Mouse (Mus musculus): ENCODE measurements around the gene Eif4enif1. TPM values are rescaled to one million over a fixed set of nuclear protein-coding genes. Genes with fewer than 3 reads are reported as not detected.

Gene Eif4enif1
- total and polyA plus RNA-seq, 3 experiments, result 54.5 to 127 (median 60.8) TPM

GRCm38 (mm10) chr11:3202781-3203441, 719 bp downstream of the Eif4enif1 start:
- Histone ChIP-seq H3K4me3 (replicated peaks in 1 of 3; ENCODE audit: low read depth in 2 of 3, low read length in 2 of 3, poor library complexity in 1 of 3) (peak overlapping the region; percentile 52 to 86 (median 61)), H3K36me3 (replicated peaks in 1 of 2; ENCODE audit: control insufficient read depth in 1 of 2, insufficient read depth in 1 of 2, low read length in 1 of 2) (peaks cover 17 to 32% of the 10 kb centered on the region in 2 experiments), H3K9ac (ENCODE audit: insufficient read depth, low read depth) (peak overlapping the region; percentile 94), H3K4me1 (ENCODE audit: control insufficient read depth in 1 of 2, insufficient read depth in 2 of 2) (peaks cover 6 to 30% of the 10 kb centered on the region in 2 experiments; a peak in 3 of 4 replicates), H3K79me2 (replicated peaks; ENCODE audit: control insufficient read depth, extremely low read depth, insufficient read depth, poor library complexity, severe bottlenecking) (peaks cover 49% of the 10 kb centered on the region), H3K9me3 (replicated peaks; ENCODE audit: low read length) (no peaks in the 10 kb centered on the region), H3K27ac (ENCODE audit: insufficient read depth, low read depth) (peak overlapping the region; percentile 92), H3K27me3 (replicated peaks) (no peaks in the 10 kb centered on the region), H3K4me2 (ENCODE audit: insufficient read depth, low read depth, poor library complexity, severe bottlenecking) (peak overlapping the region; percentile 21; the same call in 1 of the 2 replicates)
- DNase-seq (ENCODE audit: extremely low read depth), result peak; percentile 78
- in situ Hi-C loops (cut with MboI; ENCODE audit: low pct_ligation_motif_present, low pct_unique_long_range_greater_than_20kb, low sequenced_read_pairs) (no loop called here), dilution Hi-C loops (cut with MboI; ENCODE audit: extremely low pct_ligation_motif_present, extremely low pct_unique_long_range_greater_than_20kb, low sequenced_read_pairs) (no loop called here)
- TF ChIP-seq JUN (IDR thresholded peaks at IDR 0.05; ENCODE audit: insufficient read depth, low read depth, low read length) (no peak), CHD1 (IDR thresholded peaks at IDR 0.05; ENCODE audit: low read depth, low read length) (no peak), HCFC1 (IDR thresholded peaks at IDR 0.05; ENCODE audit: low read depth, low read length) (no peak), USF1 (IDR thresholded peaks at IDR 0.05; ENCODE audit: low read depth, low read length) (no peak), POLR2AphosphoS2 (IDR thresholded peaks at IDR 0.05; ENCODE audit: low read depth, low read length) (no peak), ZKSCAN1 (IDR thresholded peaks at IDR 0.05; ENCODE audit: borderline replicate concordance, low read depth, low read length) (no peak), ETS1 (conservative IDR thresholded peaks at IDR 0.05; ENCODE audit: low read depth, low read length) (no peak), MXI1 (IDR thresholded peaks at IDR 0.05; ENCODE audit: low read depth, low read length) (no peak), UBTF (IDR thresholded peaks at IDR 0.05; ENCODE audit: low read depth, low read length) (no peak), KAT2A (IDR thresholded peaks at IDR 0.05; ENCODE audit: insufficient replicate concordance, low read length) (no peak), ZMIZ1 (IDR thresholded peaks at IDR 0.05; ENCODE audit: low read depth, low read length) (no peak), RAD21 (IDR thresholded peaks at IDR 0.05; ENCODE audit: low read depth, low read length) (no peak), ZNF384 (IDR thresholded peaks at IDR 0.05; ENCODE audit: low read depth, low read length) (no peak), NRF1 (IDR thresholded peaks at IDR 0.05; ENCODE audit: low read depth, low read length) (no peak), BHLHE40 (IDR thresholded peaks at IDR 0.05; ENCODE audit: low read depth, low read length) (no peak), GABPA (IDR thresholded peaks at IDR 0.05; ENCODE audit: insufficient replicate concordance, low read depth, low read length) (no peak), USF2 (conservative IDR thresholded peaks at IDR 0.05; ENCODE audit: low read depth, low read length) (no peak), ZC3H11A (IDR thresholded peaks at IDR 0.05; ENCODE audit: low read depth, low read length) (no peak), NELFE (IDR thresholded peaks at IDR 0.05; ENCODE audit: low read depth, low read length) (no peak), MAZ (IDR thresholded peaks at IDR 0.05; ENCODE audit: low read depth, low read length) (no peak)

All from CH12.LX (cell line).